Mouse (Mus musculus) fat pad, adult 2 months (tissue): ENCODE results near the gene Thbs4.
A peak's percentile ranks its signal among the peaks of the same experiment; 100 is the strongest.
"Not testable (repeated sequence)": the region's sequence is repeated elsewhere in the genome, so short reads cannot be mapped to it uniquely, and the experiment has no call there.

ENCODE experiments used
- DNase-seq: peaks from one replicate; pipeline ENCODE4 v3.0.0-alpha.2; 2011; ENCODE audit warnings: low read depth, low spot score; ENCODE audit errors: extremely low read depth

Thbs4 gene

GRCm38 (mm10) chr13:92794462-92795214 lies at the start of gene Thbs4:
Thbs4 (minus strand) TSS chr13:92794818.
- DNase-seq = no peak

DNA sequence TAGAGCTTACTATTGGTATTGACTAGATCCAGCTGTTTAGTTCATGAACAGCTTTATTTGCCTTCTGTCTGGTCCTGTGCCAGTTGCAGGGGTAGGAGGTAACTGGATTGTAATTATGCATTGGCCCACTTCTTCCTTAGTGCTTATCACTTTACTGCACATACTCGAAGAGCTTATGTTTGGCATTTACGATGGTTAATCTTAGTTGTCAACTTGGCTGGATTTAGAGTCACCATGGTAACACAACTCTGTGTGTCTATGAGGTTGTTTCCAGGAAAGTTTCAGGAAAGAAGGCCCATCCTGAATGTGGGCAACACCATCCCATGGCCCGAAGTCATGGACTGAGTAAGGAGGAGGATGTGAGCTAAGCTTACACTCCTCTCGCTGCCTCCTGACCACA lies 38.5 kb upstream of the Thbs4 start:
- DNase-seq = no peak

DNA sequence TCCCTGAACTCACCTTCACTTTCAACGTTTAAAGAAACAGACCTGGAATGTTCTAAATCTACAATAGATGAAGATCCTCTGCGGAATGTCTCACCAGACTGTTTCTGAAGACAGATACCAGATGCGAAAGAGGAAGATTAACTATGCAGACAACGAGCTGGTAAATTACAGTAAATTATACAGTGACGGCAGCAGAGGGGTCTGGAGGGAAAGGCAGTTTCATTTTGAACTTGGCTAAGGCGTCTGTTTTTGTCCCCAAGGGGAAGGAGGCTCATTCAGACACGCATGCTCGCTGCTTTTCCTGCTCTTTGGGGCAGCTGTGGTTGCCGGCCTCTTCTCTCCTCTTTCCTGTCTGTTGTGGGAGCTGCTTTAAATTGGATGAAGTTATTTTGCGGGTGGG lies 34.2 kb upstream of the Thbs4 start:
- no peak for DNase-seq

DNA sequence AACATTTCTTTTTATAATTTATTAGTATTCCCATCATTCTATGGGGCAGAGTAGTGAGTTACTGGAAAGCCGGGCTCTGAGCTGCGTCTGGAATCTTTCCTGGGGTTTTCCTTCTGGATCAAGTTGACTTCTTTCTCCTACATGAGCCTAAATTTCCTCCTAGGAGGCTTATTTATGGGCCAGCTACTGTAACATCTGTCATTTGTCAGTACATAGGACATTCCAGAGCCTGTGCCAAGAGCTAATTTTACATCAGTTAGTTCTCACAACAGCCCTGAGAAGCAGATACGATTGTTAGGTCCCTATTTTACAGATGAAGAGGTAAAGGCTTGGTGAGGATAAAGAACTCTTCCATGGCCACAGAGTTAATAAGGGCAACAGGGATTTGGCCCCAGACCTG lies 22.7 kb upstream of the Thbs4 start:
- no peak for DNase-seq

DNA sequence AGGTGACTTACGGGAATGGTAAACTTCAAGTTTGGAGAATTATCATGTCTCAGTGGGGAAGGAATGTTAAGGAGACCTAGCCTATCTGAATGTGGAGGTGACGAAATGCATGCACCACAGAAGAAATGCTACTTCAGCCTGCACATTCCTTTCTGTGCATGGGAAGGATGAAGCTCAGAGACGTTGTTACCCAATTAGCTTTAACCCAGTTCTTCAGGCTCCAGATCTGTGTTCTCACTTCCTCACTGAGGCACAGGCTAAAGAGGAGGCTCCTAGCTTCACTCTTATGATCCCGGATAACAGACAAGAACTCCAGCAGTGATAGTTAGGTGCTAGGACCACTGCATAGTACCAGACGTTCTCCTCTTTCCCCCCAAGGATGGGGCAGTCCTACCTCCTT lies 21.7 kb upstream of the Thbs4 start:
- DNase-seq = no peak

- DNase-seq = not testable (repeated sequence)
These were observed 16.0 kb upstream of the Thbs4 start for GRCm38 (mm10) chr13:92810592-92810991.

DNA sequence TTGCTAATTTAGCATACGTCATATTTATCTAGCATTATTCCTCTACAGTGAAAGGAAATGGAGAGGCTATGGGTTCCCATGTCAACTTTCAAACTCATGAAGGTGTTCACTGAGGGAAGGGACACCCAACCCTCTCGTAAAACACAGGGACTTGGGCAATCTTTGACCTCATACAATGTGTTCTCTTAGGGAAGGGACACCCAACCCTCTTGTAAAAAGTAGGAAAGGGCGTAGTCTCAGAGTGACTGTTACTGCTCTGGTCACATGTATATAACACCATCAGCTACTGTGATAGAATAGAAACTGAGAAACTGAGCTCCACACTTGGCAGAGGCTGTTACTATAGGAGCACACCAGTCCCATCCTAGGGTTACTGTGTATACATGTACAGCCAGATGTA lies 13.2 kb upstream of the Thbs4 start:
- DNase-seq = no peak

- no peak for DNase-seq
These were observed 12.2 kb upstream of the Thbs4 start for GRCm38 (mm10) chr13:92806785-92807184.

DNA sequence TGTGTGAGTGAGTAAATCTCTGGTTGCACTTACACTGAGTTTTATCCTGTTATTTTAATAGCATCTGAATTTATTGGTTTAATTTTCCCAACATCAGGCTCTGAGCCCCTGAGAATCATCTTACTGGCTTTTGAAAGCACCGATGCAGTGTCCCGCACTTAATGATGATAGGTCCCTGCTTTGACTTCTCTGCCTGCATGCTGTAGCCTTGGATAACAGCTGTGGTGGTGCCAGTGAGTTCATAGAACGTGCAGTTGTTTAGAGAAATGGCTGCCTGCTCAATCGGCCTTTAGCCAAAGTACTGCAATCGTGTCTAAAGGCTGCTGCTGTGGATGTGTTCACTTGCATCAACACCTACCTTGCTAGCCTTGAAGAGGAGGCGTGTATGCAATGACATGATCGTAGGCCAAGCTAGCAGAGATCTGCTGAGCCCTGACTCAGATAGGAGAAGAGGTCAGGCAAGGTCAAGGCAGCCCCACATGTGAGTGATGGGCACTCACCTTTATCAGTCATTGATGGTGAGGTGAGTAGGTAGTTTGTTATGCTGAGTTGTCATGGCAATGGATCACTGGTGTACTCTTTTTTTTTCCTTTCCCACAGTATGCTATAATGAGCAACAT lies 4.8 kb upstream of the Thbs4 start:
- DNase-seq = no peak

DNA sequence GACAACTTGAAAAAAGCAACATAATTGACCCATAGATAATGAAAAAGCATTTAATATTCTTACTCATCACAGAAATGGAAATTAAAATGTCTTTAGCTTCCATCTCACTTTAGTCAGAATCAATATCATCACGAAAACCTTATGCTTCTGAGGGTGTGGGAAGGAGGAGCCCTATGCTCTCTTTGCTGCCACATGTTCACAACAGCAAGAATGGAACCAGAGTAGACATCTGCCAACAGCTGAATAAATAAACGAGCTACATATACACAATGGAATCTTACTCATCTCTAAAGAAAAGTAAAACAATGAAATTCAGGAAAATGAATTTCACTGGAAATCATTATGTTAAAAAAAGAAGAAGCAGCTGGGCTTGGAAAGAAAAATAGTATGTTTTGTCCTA lies 4.2 kb upstream of the Thbs4 start:
- no peak for DNase-seq

DNA sequence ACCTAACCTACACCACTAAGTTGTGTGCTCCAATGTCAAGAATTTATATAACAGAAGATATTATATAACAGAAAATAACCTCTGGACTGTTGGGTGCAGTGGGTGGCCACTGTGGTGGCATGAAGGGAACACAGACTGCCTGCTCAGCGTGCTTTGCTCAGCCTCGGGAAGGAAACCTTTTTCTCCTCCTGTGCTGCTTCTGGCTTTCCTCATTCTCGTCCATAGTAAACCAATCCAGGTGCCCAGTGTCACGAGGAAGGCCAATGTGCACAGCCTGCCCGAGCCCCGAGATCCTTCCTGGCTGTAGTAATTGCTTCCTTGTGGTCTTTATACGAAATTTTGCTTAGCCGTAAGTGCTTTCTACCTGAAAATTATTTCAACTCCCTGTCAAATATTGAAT lies 982 bp downstream of the Thbs4 start:
- no peak for DNase-seq

- DNase-seq = no peak
These were observed 3.1 kb downstream of the Thbs4 start for GRCm38 (mm10) chr13:92791474-92791873.

DNA sequence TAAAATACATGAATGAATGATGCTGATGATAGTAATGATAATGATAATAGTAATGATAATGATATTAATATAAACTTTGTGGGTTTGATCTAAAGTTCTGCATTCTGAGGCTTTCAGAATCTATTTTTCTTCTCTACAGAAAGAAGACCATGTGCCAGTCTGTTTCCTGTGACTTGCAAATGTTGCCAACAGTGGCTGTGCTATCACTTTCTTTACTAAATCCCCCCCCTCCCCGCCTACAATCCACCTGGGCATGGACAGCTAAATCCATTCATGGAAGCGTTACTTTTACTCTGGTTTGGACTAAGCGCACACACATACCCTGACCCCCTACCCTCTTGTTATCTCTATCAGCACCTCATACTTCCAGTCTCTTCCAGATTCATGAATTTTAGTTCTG lies 10.3 kb downstream of the Thbs4 start:
- DNase-seq = no peak

DNA sequence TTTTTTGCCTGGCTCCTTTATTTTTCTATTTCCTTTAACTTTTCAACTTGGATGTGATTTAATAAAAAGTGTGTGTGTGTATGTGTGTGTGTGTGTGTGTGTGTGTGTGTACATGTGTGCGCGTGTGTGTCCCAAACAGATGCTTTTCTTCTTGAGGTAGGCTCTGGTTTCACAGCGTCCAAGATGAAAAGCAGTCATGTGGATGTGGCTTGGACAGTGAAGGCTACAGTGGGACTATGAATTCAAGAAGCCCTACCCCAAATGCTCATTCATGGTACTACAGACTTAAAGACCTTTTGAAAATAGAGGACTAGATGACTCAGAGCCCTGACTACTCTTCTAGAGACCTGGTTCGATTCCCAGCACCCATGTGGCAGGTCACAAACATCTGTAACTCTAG lies 11.1 kb downstream of the Thbs4 start:
- DNase-seq = no peak

DNA sequence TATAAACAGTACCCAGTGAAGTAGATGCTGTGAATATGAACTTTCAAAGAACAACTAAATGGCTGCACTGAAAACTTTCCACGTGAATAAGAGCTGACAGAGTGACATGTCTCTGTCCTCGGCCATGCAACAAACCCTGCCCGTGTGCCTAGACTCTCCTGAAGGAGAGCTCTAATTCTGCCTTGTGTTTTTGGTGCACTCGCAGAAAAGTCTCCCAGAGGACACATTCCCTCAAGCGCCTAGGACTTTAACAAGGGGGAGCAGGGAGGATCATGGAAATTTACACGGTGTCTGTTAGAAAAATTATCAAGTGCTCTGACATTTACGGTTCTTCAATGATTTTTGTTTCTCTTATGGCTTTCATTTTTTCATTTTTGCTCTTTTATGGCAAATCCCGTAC lies 13.7 kb downstream of the Thbs4 start:
- no peak for DNase-seq

DNA sequence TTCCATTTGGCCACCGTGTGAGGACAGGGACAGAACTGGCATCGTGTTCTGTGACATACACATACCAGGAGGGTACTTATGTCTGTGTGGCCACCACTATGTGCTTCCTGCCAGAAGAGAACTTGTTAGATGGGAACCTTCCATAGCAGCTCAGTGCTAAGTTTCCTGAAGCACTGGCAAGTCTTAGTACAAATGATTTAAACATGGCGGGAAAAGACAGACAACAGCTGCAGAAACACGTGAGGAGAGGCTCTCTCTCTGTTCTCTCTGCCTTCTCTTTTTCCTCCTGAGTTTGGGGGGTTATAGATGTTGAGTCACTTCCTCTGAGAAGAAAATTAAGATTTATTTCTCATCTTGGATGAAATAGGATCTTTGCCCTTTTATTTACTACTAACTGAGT lies 14.5 kb downstream of the Thbs4 start:
- no peak for DNase-seq

DNA sequence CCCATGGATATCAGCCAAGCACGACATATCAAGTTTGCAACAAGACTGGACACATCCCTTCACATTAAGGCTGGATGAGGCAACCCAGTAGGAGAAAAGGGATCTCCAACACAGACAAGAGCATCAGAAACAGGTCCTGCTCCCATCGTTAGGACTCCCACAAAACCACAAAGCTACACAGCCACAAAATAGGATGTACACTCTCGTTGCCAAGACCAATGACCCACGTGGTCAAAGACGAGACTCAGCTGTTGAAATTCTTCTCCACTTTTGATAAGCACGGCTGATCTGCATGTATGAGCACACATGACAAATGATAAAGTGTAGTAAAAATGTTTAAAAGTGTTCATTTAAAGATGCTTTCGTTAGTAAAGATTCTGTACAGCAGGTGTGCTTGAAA lies 16.0 kb downstream of the Thbs4 start:
- no peak for DNase-seq

DNA sequence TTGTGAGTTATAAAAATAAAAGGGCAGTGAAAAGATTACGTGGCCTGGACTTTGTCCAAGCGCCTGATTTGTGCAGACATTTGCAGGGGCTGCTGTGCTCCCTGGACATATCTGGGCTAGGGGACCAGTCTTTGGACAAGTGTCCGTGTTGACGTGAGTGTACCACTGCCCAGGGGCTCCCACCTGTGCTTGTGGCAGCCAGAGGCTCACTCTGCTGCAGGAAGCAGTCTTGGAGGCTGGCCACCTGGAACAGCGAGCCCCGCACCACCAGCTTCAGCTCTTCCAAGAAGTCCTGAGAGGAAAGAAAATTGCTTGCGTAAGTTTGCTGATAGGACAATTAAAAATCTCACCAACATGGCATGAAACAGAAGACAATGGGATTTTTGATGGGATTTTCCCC lies 18.7 kb downstream of the Thbs4 start:
- no peak for DNase-seq

GRCm38 (mm10) chr13:92774887-92775286 lies 19.7 kb downstream of the Thbs4 start:
- DNase-seq = peak; percentile 99

DNA sequence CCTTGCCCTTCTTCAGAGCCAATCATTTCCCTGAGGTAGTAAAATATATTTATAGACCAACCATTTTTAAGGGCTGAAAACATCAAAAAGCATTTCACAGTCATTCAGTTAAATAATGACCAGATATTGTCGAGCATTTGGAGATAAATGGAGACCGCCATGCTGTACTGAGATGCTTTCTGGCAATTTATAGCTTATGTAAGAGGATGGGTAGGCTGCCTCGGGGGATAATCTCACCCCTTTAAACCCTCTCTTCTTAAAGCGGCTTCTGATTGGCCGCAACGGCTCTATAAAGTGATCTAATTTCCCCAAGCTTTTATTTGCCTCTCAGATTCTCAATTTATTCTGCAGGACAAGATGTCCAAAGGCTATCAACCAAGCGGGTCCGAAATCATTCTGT lies 22.1 kb downstream of the Thbs4 start:
- no peak for DNase-seq

DNA sequence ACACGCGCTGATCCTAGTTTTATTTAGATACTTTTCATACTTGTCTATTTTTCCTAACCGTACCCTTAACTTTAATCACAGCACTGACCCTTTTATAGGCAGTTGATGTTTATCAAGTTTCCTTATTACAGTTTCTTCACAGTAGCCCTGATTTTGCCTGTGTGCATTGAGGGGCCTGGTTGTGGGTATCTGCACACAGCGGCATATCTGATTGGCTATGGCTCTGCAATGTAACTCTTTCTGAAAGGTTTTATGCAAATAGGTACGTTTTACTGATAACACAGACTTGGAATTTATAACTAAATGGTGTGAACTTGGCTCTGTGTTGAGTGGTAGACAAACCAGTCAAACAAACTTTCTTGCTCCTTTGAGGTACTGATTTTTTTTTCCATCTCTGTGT lies 23.1 kb downstream of the Thbs4 start:
- no peak for DNase-seq

DNA sequence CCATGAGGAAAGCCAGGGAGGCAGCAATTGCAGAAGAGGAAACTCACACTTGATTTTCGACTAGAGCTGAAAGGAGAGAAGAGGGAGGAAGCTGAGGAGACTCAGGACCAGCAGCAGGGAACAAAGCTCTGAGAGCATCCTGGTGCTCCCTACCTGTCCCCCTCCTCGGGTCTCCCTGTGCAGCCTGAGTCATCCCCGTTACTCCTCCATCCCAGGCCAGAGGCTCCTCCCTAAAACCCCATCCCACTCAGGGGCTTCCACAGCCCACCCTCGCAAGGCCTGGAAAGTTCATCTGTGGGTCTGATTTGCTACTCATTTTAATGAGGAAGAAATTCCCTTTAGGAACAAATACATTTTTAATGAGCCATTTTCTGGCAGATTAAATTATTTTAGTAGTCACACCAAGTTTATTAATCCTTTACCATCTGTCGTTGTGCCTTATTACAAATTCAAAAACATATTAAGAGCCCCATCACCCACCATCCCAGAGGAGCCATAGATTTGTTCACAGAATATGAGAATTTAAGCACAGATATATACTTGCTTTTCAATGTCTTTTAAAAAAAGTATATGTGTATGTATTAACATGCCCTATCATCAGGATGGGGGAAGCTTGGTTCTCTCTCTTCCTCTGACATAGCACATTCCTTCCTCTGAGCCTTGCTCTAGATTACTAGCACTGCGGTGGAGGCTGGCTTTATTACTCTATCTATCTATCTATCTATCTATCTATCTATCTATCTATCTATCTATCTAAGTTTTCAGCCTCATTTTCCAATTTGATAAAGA lies 29.0 kb downstream of the Thbs4 start:
- DNase-seq = no peak
